Mouse (Mus musculus): ENCODE data around the gene Pde10a. TPM values are rescaled to one million over a fixed set of nuclear protein-coding genes. Genes with fewer than 3 reads are reported as not detected.

Pde10a gene
- total and polyA plus RNA-seq, 2 experiments: 0.28 to 0.56 TPM

DNA sequence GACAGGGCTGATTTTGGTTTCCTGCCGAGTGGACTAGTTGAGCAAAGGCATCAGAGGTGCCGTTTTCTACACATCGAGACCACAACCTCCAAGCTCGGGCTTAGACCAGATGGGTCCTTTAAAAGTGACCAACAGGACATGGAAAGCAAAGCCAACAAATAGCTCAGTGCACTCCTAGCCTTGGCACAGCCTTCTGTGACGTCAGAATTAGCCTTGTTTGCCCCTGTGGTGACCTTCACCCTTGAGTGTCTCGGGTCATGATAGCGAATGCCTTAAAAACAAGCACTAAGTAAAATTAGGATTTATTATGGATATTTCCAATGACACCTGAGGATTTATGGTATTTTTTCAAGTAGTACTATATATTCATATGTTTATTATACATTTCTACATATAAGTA, 267.4 kb downstream of the Pde10a start:
- Histone ChIP-seq H3K4me1 (ENCODE audit: control insufficient read depth, insufficient read depth, low read length) (peaks cover 2% of the 10 kb centered on the region; the same call in 1 of the 2 replicates), H3K27ac (replicated peaks; ENCODE audit: insufficient read depth, low read depth, low read length) (no peak overlapping the region), H3K36me3 (ENCODE audit: control insufficient read depth, insufficient read depth, low read length) (no peaks in the 10 kb centered on the region), H3K79me2 (ENCODE audit: control insufficient read depth, insufficient read depth, low read length) (no peaks in the 10 kb centered on the region), H3K9ac (ENCODE audit: low read depth, low read length) (no peak overlapping the region), H3K27me3 (ENCODE audit: control insufficient read depth, insufficient read depth, low read length) (no peaks in the 10 kb centered on the region), H3K4me3 (ENCODE audit: insufficient read depth, low read depth, low read length) (no peak overlapping the region)
- no peak for TF ChIP-seq POLR2A (IDR thresholded peaks at IDR 0.05; ENCODE audit: extremely low read depth, insufficient read depth, low read length)
- TF ChIP-seq CTCF (IDR thresholded peaks at IDR 0.05; ENCODE audit: low read depth, low read length): no peak
- peak; percentile 81 for DNase-seq (ENCODE audit: extremely low read depth, low read depth, low spot score)
- WGBS: 48% methylated on average over 7 of the region's 7 CpGs

DNA sequence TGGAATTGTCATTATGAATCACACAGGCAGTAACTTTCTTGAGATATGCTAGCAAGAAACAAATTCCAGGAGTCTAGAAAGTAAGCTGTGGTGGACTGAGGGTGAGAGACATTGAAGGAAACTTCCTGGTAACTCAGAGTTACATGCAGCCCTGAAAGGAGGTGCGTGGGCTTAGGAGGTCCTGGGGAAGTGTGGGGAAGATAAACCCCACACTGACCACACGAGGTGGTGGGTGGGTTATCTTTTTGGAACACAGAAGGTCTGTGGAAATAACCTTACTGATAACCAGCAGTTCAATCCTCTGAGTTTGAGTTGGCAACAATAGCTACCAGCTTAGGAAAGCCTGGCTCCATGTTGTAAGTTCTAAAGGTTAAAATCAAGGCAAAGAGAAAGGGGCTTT, 272.5 kb downstream of the Pde10a start:
- no peaks in the 10 kb centered on the region; the same call in 1 of the 2 replicates for H3K4me1 ChIP-seq (ENCODE audit: control insufficient read depth, insufficient read depth, low read length)
- no peak overlapping the region for H3K4me3 ChIP-seq (ENCODE audit: insufficient read depth, low read depth, low read length)
- H3K9ac ChIP-seq (ENCODE audit: low read depth, low read length): no peak overlapping the region
- 18% methylated on average over 2 of the region's 2 CpGs for WGBS
- no peaks in the 10 kb centered on the region for H3K79me2 ChIP-seq (ENCODE audit: control insufficient read depth, insufficient read depth, low read length)
- H3K27me3 ChIP-seq (ENCODE audit: control insufficient read depth, insufficient read depth, low read length): peaks cover 9% of the 10 kb centered on the region
- no peak overlapping the region for H3K27ac ChIP-seq (replicated peaks; ENCODE audit: insufficient read depth, low read depth, low read length)
- H3K36me3 ChIP-seq (ENCODE audit: control insufficient read depth, insufficient read depth, low read length): no peaks in the 10 kb centered on the region
- no peak for TF ChIP-seq POLR2A (IDR thresholded peaks at IDR 0.05; ENCODE audit: extremely low read depth, insufficient read depth, low read length)
- no peak for TF ChIP-seq CTCF (IDR thresholded peaks at IDR 0.05; ENCODE audit: low read depth, low read length)
- peak; percentile 60 for DNase-seq (ENCODE audit: extremely low read depth, low read depth, low spot score)

DNA sequence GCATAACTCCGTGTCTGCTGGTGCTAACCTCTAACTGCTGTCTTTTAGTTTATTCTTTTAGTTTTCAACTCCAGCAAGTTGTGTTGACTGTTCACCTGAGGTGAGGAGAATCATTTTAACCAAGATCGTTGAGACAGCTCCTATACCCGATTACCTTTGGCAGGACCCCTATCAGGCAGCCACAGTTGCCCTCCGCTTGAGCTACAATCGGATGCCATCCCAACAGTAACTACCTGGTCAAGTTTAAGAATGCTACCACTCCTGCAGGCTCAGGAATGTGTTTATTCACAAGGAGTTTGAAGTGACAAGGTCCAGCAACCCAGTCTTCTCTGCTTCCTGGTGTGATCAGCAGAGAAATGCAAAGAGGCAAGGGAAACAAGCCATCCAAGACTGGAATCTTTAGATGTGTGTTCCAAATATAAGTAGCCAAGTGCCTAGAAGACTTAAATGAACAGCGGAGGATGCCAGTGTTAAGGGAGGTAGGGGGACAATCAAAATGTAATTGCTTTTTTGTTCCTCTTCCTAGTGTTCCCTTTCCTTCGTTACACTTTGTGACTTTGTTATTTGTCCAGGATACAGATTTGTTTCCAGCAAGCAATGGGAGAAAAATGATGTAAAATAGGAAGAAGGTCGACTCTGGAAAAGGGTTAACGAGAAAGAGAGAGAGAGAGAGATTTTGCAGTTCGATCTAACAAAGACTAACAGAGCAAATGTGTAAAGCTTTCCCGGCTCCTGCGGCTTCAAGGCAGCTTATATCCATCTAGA, 273.5 kb downstream of the Pde10a start:
- H3K4me1 ChIP-seq (ENCODE audit: control insufficient read depth, insufficient read depth, low read length): no peaks in the 10 kb centered on the region; the same call in 1 of the 2 replicates
- H3K27me3 ChIP-seq (ENCODE audit: control insufficient read depth, insufficient read depth, low read length): peaks cover 10% of the 10 kb centered on the region
- TF ChIP-seq POLR2A (IDR thresholded peaks at IDR 0.05; ENCODE audit: extremely low read depth, insufficient read depth, low read length) (no peak), CTCF (IDR thresholded peaks at IDR 0.05; ENCODE audit: low read depth, low read length) (no peak)
- WGBS: 11% methylated on average over 12 of the region's 12 CpGs
- H3K36me3 ChIP-seq (ENCODE audit: control insufficient read depth, insufficient read depth, low read length): no peaks in the 10 kb centered on the region
- H3K27ac ChIP-seq (replicated peaks; ENCODE audit: insufficient read depth, low read depth, low read length): no peak overlapping the region
- no peak overlapping the region for H3K9ac ChIP-seq (ENCODE audit: low read depth, low read length)
- H3K4me3 ChIP-seq (ENCODE audit: insufficient read depth, low read depth, low read length): no peak overlapping the region
- no peaks in the 10 kb centered on the region for H3K79me2 ChIP-seq (ENCODE audit: control insufficient read depth, insufficient read depth, low read length)
- DNase-seq (ENCODE audit: extremely low read depth, low read depth, low spot score): no peak

DNA sequence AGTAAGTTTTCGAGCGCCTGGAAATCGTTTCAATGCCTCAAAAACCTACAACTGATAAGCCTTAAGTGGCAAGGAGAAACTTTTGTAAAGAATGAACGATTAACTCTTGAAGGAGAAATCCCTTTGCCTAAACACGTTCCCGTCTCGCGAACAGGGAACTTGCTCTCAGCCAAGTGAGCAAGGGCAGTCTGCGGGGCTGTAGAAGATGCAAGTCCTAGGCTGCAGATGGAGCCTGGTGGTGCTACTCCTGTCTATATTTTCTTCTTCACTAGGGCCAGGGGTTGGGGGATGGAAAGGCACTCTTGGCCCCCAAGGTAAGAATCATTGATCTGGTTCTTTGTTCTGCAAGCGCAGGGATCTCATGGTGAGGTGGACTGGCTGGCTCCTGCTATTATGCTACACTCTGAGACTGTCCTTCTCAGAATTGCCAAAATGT, 274.1 kb downstream of the Pde10a start:
- 9% methylated on average over 10 of the region's 10 CpGs for WGBS
- peaks cover 10% of the 10 kb centered on the region for H3K27me3 ChIP-seq (ENCODE audit: control insufficient read depth, insufficient read depth, low read length)
- TF ChIP-seq POLR2A (IDR thresholded peaks at IDR 0.05; ENCODE audit: extremely low read depth, insufficient read depth, low read length): no peak
- no peak for TF ChIP-seq CTCF (IDR thresholded peaks at IDR 0.05; ENCODE audit: low read depth, low read length)

DNA sequence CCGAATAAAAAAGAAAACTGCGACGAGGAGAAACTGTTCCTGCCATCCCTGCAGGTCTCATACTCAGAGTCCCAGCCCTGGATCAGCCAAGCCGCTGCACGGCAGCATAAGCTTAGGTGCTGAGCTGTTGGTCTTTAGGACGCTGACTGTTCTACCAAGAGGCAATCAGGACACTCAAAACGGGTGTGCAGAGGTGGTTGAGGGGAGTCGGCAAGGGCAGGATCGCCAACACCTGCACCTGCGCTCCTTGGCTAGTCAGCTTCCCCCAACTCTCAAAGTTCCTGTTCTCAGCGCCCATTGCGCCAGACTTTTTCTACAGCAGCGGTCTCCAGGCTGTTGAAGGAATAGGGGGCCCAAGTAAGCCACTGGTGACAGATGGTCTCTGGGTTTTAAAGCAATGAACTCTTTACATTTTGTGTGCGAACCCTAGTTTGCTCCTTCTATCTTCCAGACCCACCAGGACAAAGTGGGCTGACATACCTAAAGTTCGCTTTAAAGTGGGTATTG, 274.8 kb downstream of the Pde10a start:
- WGBS: 6% methylated on average over 15 of the region's 15 CpGs
- Histone ChIP-seq H3K79me2 (ENCODE audit: control insufficient read depth, insufficient read depth, low read length) (no peaks in the 10 kb centered on the region), H3K4me3 (ENCODE audit: insufficient read depth, low read depth, low read length) (no peak overlapping the region), H3K27me3 (ENCODE audit: control insufficient read depth, insufficient read depth, low read length) (peaks cover 10% of the 10 kb centered on the region), H3K4me1 (ENCODE audit: control insufficient read depth, insufficient read depth, low read length) (no peaks in the 10 kb centered on the region; the same call in 1 of the 2 replicates), H3K27ac (replicated peaks; ENCODE audit: insufficient read depth, low read depth, low read length) (no peak overlapping the region), H3K9ac (ENCODE audit: low read depth, low read length) (no peak overlapping the region), H3K36me3 (ENCODE audit: control insufficient read depth, insufficient read depth, low read length) (no peaks in the 10 kb centered on the region)
- no peak for DNase-seq (ENCODE audit: extremely low read depth, low read depth, low spot score)
- TF ChIP-seq POLR2A (IDR thresholded peaks at IDR 0.05; ENCODE audit: extremely low read depth, insufficient read depth, low read length) (no peak), CTCF (IDR thresholded peaks at IDR 0.05; ENCODE audit: low read depth, low read length) (no peak)

More for the DNA sequence above, 274.1 kb downstream of the Pde10a start:
- no peak overlapping the region for H3K9ac ChIP-seq (ENCODE audit: low read depth, low read length)
- H3K36me3 ChIP-seq (ENCODE audit: control insufficient read depth, insufficient read depth, low read length): no peaks in the 10 kb centered on the region
- no peaks in the 10 kb centered on the region; the same call in 1 of the 2 replicates for H3K4me1 ChIP-seq (ENCODE audit: control insufficient read depth, insufficient read depth, low read length)
- no peak overlapping the region for H3K4me3 ChIP-seq (ENCODE audit: insufficient read depth, low read depth, low read length)
- H3K79me2 ChIP-seq (ENCODE audit: control insufficient read depth, insufficient read depth, low read length): no peaks in the 10 kb centered on the region
- no peak for DNase-seq (ENCODE audit: extremely low read depth, low read depth, low spot score)
- H3K27ac ChIP-seq (replicated peaks; ENCODE audit: insufficient read depth, low read depth, low read length): no peak overlapping the region
